Mouse (Mus musculus) stomach, embryonic 15.5 days (tissue): ENCODE measurements around the gene Mfsd4b5. TPM values are rescaled to one million over a fixed set of nuclear protein-coding genes. Genes with fewer than 3 reads are reported as not detected.

ENCODE experiments used
- ATAC-seq: fragments of 200-750 bp; cut with Nextera tagmentation; 2 replicates; pipeline ENCODE4 v1.8.0; 2017; ENCODE audit warnings: low read depth, moderate number of reproducible peaks, moderate TSS enrichment; ENCODE audit not compliant: insufficient read depth, low FRiP score
- H3K27ac ChIP-seq: fragments of 300-500 bp; sonication (generic); 2 replicates; pipeline ENCODE4 v1.5.1; 2015; ENCODE audit warnings: mild to moderate bottlenecking, inconsistent platforms
- H3K27me3 ChIP-seq: fragments of 300-500 bp; sonication (generic); replicated peaks from 2 replicates; pipeline ENCODE4 v1.6.1; 2015; ENCODE audit warnings: inconsistent platforms
- H3K36me3 ChIP-seq: fragments of 300-500 bp; sonication (generic); 2 replicates; pipeline ENCODE4 v1.6.1; 2015; ENCODE audit warnings: inconsistent platforms
- H3K4me1 ChIP-seq: fragments of 300-500 bp; sonication (generic); 2 replicates; pipeline ENCODE4 v1.6.1; 2015; ENCODE audit warnings: inconsistent platforms
- H3K4me2 ChIP-seq: fragments of 300-500 bp; sonication (generic); 2 replicates; pipeline ENCODE4 v1.6.1; 2015; ENCODE audit warnings: mild to moderate bottlenecking, inconsistent platforms
- H3K4me3 ChIP-seq: fragments of 300-500 bp; sonication (generic); replicated peaks from 2 replicates; pipeline ENCODE4 v1.5.1; 2015; ENCODE audit warnings: inconsistent platforms
- H3K9ac ChIP-seq: fragments of 300-500 bp; sonication (generic); 2 replicates; pipeline ENCODE4 v1.6.1; 2015; ENCODE audit warnings: inconsistent platforms
- H3K9me3 ChIP-seq: fragments of 300-500 bp; sonication (generic); 2 replicates; pipeline ENCODE4 v1.6.1; 2016; ENCODE audit warnings: inconsistent platforms
- WGBS: fragments of 180-500 bp; shearing (Covaris S2); methylation state at CpG from one replicate; pipeline ENCODE4 v1.1.7; 2015; 5-methylcytosine and 5-hydroxymethylcytosine counted together
- polyA plus RNA-seq: library from polyadenylated mRNA; unstranded; fragments of >200 nt; fragmentation: Nextera tagmentation; extraction: Ambion mirVana; gene quantifications from 2 replicates; pipeline ENCODE4 v1.2.1, GENCODE M21; 2015

Mfsd4b5 gene
- 0.04 and 0.08 TPM in 2 replicates for polyA plus RNA-seq

DNA sequence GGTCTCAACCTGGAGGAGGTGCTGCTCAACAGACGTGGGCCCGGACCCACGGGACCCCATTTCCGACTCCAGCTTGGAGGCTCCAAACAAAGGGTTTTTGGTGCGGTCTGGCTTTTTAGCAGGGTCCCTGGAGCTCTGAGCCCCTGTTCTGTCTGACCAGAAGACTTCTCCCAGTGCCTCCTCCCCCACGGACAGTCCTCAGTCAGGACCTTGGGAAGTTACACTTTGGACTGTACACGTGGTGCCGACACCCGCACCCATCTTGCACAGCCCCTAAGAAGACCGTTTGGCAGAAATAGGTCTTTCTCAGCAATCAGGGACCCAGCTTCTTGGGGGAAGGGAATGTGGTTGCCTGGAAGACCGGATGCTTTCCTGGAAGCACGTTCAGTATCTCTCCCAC lies at the start of gene Mfsd4b5:
TSS of gene Mfsd4b5 (minus strand) at position 181 of the 400 bp plus-strand sequence.
- H3K4me2 ChIP-seq: no peak within 1 kb of the TSS
- no peak for ATAC-seq
- no peak within 1 kb of the TSS for H3K27ac ChIP-seq
- H3K4me3 ChIP-seq: no peak within 1 kb of the TSS
- H3K36me3 ChIP-seq: no peaks in the 10 kb centered on the region
- H3K4me1 ChIP-seq: no peaks in the 10 kb centered on the region
- 90% methylated on average over 12 of the region's 12 CpGs for WGBS
- no peaks in the 10 kb centered on the region for H3K27me3 ChIP-seq
- no peak within 1 kb of the TSS for H3K9ac ChIP-seq
- H3K9me3 ChIP-seq: no peaks in the 10 kb centered on the region

- Histone ChIP-seq H3K27ac (no peak overlapping the region), H3K4me1 (no peaks in the 10 kb centered on the region), H3K36me3 (no peaks in the 10 kb centered on the region), H3K27me3 (no peaks in the 10 kb centered on the region), H3K4me2 (no peak overlapping the region), H3K9ac (no peak overlapping the region), H3K9me3 (no peaks in the 10 kb centered on the region), H3K4me3 (no peak overlapping the region)
- ATAC-seq: no peak
- WGBS: 95% methylated on average over 6 of the region's 6 CpGs
Measured at GRCm38 (mm10) chr10:40034956-40035355, 48.5 kb upstream of the Mfsd4b5 start.

- no peak overlapping the region for H3K9ac ChIP-seq
- ATAC-seq: no peak
- 70% methylated on average over 2 of the region's 2 CpGs for WGBS
- H3K4me1 ChIP-seq: no peaks in the 10 kb centered on the region
- H3K36me3 ChIP-seq: no peaks in the 10 kb centered on the region
- no peak overlapping the region for H3K4me3 ChIP-seq
- no peaks in the 10 kb centered on the region for H3K9me3 ChIP-seq
- H3K27ac ChIP-seq: no peak overlapping the region
- no peaks in the 10 kb centered on the region for H3K27me3 ChIP-seq
- H3K4me2 ChIP-seq: no peak overlapping the region
Measured at GRCm38 (mm10) chr10:40032897-40033296, 46.5 kb upstream of the Mfsd4b5 start.

GRCm38 (mm10) chr10:40030716-40031115 lies 44.3 kb upstream of the Mfsd4b5 start:
- H3K9ac ChIP-seq: no peak overlapping the region
- no peak overlapping the region for H3K4me3 ChIP-seq
- 93% methylated on average over 6 of the region's 6 CpGs for WGBS
- no peaks in the 10 kb centered on the region for H3K27me3 ChIP-seq
- ATAC-seq: no peak
- no peaks in the 10 kb centered on the region for H3K9me3 ChIP-seq
- H3K36me3 ChIP-seq: no peaks in the 10 kb centered on the region
- no peak overlapping the region for H3K4me2 ChIP-seq
- no peaks in the 10 kb centered on the region for H3K4me1 ChIP-seq
- no peak overlapping the region for H3K27ac ChIP-seq

DNA sequence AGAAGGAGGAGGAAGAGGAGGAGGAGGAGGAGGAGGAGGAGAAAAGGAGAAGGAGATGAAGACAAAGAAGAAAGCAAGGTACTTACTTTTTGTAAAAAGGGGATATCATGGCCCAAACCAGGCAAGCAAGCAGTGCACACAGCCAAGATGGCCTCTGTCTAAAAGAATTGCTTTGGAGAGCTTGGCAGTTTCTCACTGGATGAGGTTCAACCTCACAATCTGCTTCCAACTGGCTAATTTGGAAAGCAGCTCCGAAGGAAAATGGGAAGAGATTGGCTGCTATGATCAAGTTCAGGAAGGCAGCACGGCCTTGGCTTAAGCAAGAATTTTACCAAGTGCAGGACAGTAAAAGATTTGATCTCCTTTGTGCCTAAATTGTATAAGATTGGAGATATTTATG lies 43.2 kb upstream of the Mfsd4b5 start:
- no peak overlapping the region for H3K4me3 ChIP-seq
- H3K4me1 ChIP-seq: peaks cover 3% of the 10 kb centered on the region; the same call in 1 of the 2 replicates
- WGBS: 81% methylated on average over 2 of the region's 2 CpGs
- no peak overlapping the region for H3K9ac ChIP-seq
- no peaks in the 10 kb centered on the region for H3K27me3 ChIP-seq
- no peak overlapping the region for H3K4me2 ChIP-seq
- H3K9me3 ChIP-seq: no peaks in the 10 kb centered on the region
- no peak for ATAC-seq
- no peaks in the 10 kb centered on the region for H3K36me3 ChIP-seq
- H3K27ac ChIP-seq: no peak overlapping the region

DNA sequence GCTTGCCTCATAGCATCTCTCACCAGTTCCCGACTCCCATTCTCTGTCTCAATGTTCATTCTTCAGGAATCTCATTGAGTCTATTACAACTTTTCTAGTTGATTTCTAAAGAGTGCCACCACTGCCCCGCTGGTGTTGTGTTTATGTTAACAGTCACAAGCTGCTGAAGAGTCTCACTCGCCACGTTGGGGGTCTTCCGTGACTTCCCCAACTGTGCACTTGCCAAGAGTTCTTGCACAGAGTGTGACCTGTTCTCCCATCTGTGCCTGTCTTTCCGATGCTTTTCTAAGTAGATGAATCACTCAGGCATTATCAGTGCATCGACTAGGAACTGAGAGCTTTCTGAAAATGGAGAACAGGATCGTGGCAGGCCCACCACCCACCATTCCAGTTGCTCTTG lies 41.6 kb upstream of the Mfsd4b5 start:
- H3K9me3 ChIP-seq: no peaks in the 10 kb centered on the region
- H3K36me3 ChIP-seq: no peaks in the 10 kb centered on the region
- ATAC-seq: no peak
- no peak overlapping the region for H3K9ac ChIP-seq
- H3K4me1 ChIP-seq: peaks cover 3% of the 10 kb centered on the region; the same call in 1 of the 2 replicates
- WGBS: 77% methylated on average over 8 of the region's 8 CpGs
- H3K27ac ChIP-seq: no peak overlapping the region
- no peak overlapping the region for H3K4me3 ChIP-seq
- H3K27me3 ChIP-seq: no peaks in the 10 kb centered on the region
- H3K4me2 ChIP-seq: no peak overlapping the region

DNA sequence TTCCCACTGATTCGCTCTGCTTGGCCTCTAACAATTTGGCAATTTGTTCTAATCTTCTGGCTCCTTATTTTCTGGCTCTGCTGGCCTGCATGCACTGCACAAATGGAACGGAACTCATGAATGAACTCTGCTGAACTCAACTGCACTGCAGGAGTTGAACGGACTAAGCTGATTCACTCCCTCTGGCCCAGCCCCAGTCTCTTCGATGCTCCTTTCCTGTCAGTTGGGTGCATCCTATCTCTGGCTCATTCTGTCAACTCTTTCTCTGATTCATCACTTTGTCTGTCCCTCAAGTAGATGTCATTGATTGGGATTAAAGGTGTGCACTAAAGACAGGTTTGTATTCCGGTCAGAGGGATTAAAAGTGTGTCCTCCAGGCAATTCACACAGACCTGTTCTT lies 40.1 kb upstream of the Mfsd4b5 start:
- 93% methylated on average over 5 of the region's 5 CpGs for WGBS
- no peaks in the 10 kb centered on the region for H3K9me3 ChIP-seq
- H3K36me3 ChIP-seq: no peaks in the 10 kb centered on the region
- H3K4me1 ChIP-seq: peaks cover 3% of the 10 kb centered on the region; the same call in 1 of the 2 replicates
- H3K9ac ChIP-seq: no peak overlapping the region
- no peak for ATAC-seq
- no peaks in the 10 kb centered on the region for H3K27me3 ChIP-seq
- H3K4me2 ChIP-seq: no peak overlapping the region
- H3K4me3 ChIP-seq: no peak overlapping the region
- no peak overlapping the region for H3K27ac ChIP-seq

GRCm38 (mm10) chr10:40025560-40025959 lies 39.1 kb upstream of the Mfsd4b5 start:
- no peaks in the 10 kb centered on the region for H3K36me3 ChIP-seq

DNA sequence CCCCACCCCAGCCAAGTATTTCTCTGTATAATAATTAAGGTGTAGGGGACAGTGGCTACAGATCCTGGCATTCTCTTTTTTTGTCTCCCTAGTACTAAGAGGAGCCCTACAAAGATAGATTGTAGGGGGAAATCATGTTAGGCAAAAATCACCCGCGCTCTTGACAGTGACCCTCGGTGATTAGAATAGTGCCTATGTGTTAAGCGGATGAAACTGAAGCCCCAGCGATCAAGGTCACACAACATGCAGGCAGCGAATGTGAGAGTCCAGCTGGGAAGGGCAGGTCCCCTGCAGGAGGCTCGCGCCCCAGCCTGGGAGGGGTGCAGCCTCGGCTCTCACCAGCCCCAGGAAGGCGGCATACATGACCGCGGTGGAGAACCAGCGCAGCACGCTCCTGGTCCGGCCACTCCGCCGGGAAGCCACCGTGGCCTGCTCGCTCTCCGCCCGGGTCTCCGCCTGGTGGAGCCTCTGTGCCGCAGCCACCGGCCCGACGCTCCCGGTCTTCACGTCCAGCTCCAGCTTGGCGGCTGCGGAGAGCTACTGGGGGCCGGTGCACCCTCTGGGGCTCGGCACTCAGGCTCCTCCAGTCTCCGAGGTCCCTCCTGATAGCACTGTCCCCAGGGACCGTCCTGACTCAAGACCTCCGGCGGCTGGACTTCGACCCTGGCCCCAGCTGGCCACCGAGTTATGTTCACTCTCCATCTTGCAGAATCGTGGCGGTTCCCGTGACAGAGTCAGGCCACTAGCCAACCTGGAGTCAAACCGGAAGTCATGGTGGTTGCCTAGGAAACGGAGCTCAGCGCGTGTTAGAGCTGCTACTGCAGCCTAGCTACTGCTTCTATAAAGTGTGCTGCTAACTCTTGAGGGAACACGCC lies 38.3 kb upstream of the Mfsd4b5 start, which contains the start of gene Mfsd4b1:
TSS of gene Mfsd4b1 (minus strand) at position 715 of the 875 bp plus-strand sequence.
- peaks cover 3% of the 10 kb centered on the region; the same call in 1 of the 2 replicates for H3K4me1 ChIP-seq
- peak; percentile 87 for ATAC-seq
- peak within 1 kb of the TSS; percentile 97 for H3K4me2 ChIP-seq
- no peak within 1 kb of the TSS for H3K27ac ChIP-seq
- WGBS: under 1% methylated on average over 46 of the region's 46 CpGs
- no peaks in the 10 kb centered on the region for H3K27me3 ChIP-seq
- peak within 1 kb of the TSS; percentile 23; the same call in 1 of the 2 replicates for H3K9ac ChIP-seq
- H3K9me3 ChIP-seq: no peaks in the 10 kb centered on the region
- H3K4me3 ChIP-seq: peak within 1 kb of the TSS; percentile 63
- no peaks in the 10 kb centered on the region for H3K36me3 ChIP-seq

More at GRCm38 (mm10) chr10:40025560-40025959, 39.1 kb upstream of the Mfsd4b5 start:
- no peak overlapping the region for H3K27ac ChIP-seq
- H3K27me3 ChIP-seq: no peaks in the 10 kb centered on the region
- H3K4me1 ChIP-seq: peaks cover 3% of the 10 kb centered on the region; the same call in 1 of the 2 replicates
- H3K4me3 ChIP-seq: peak overlapping the region; percentile 63
- no peak overlapping the region for H3K9ac ChIP-seq
- H3K9me3 ChIP-seq: no peaks in the 10 kb centered on the region
- 62% methylated on average over 8 of the region's 8 CpGs for WGBS
- H3K4me2 ChIP-seq: peak overlapping the region; percentile 97
- no peak for ATAC-seq

DNA sequence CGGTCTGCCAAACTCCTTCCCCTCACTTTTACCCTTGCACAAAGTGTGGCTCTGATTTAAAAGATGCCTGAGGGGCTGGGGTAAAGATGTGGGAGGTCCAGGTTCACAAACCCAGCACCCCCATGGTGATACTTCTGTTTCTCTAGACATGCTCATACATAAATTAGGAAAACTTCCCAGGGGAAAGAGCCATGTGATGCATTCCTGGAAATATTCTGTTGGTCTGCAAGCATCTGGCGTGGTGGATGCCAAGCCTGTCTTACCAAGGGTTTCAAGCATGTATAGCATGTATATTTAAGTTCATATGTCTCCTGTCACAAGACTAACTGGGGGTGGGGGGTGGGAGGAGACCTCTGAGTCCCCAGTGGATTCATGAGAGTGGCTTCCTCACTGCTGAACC lies 34.0 kb upstream of the Mfsd4b5 start:
- Histone ChIP-seq H3K27me3 (no peaks in the 10 kb centered on the region), H3K36me3 (no peaks in the 10 kb centered on the region), H3K4me2 (no peak overlapping the region), H3K4me3 (no peak overlapping the region), H3K27ac (no peak overlapping the region), H3K9ac (no peak overlapping the region), H3K4me1 (peaks cover 2% of the 10 kb centered on the region; the same call in 1 of the 2 replicates), H3K9me3 (no peaks in the 10 kb centered on the region)
- 65% methylated on average over 2 of the region's 2 CpGs for WGBS
- ATAC-seq: no peak

DNA sequence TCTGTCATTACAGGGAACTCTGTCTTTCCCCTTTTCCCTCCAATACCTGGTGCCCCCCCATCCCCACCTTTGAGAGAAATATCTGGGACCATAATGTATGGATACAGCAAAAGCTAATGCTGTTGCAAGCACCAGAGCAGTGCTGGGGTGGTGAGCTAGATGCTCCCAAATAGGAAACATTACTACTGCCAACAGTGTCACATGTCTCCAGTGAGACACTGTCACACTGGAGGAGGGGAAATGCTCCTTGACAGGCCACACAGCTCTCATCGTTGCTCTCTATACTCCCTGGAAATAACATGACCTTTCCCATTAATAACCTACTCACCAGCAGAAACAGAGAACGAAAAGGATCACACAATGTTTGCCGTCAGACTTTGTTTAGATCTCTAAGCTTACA lies 33.0 kb upstream of the Mfsd4b5 start:
- Histone ChIP-seq H3K36me3 (no peaks in the 10 kb centered on the region), H3K4me1 (no peaks in the 10 kb centered on the region), H3K9me3 (no peaks in the 10 kb centered on the region), H3K27ac (no peak overlapping the region), H3K4me3 (no peak overlapping the region), H3K4me2 (no peak overlapping the region), H3K27me3 (no peaks in the 10 kb centered on the region), H3K9ac (no peak overlapping the region)
- 44% methylated on average over 3 of the region's 3 CpGs for WGBS
- no peak for ATAC-seq

- no peaks in the 10 kb centered on the region for H3K4me1 ChIP-seq
- no peaks in the 10 kb centered on the region for H3K36me3 ChIP-seq
- no peak overlapping the region for H3K4me2 ChIP-seq
- H3K4me3 ChIP-seq: no peak overlapping the region
- H3K27me3 ChIP-seq: no peaks in the 10 kb centered on the region
- H3K9ac ChIP-seq: no peak overlapping the region
- WGBS: 80% methylated on average over 5 of the region's 5 CpGs
- H3K9me3 ChIP-seq: no peaks in the 10 kb centered on the region
- H3K27ac ChIP-seq: no peak overlapping the region
- ATAC-seq: no peak
Measured at GRCm38 (mm10) chr10:40018261-40018860, 31.9 kb upstream of the Mfsd4b5 start.
